Mouse (Mus musculus) liver, postnatal 0 days (tissue): ENCODE measurements around the gene Slx1b. TPM values are rescaled to one million over a fixed set of nuclear protein-coding genes. Genes with fewer than 3 reads are reported as not detected.
A peak's percentile ranks its signal among the peaks of the same experiment; 100 is the strongest.

ENCODE experiments used
- ATAC-seq: fragments of 200-750 bp; cut with Nextera tagmentation; 2 replicates; pipeline ENCODE4 v1.8.0; 2017; ENCODE audit warnings: mild to moderate bottlenecking, moderate library complexity
- DNase-seq: peaks from one replicate; pipeline ENCODE4 v3.0.0-alpha.2; 2016
- H3K27ac ChIP-seq: fragments of 300-500 bp; sonication (generic); 2 replicates; pipeline ENCODE4 v1.5.1; 2014; ENCODE audit warnings: antibody characterized with exemption, moderate library complexity, mild to moderate bottlenecking, low read depth
- H3K27me3 ChIP-seq: fragments of 300-500 bp; sonication (generic); 2 replicates; pipeline ENCODE4 v1.6.1; 2014; ENCODE audit warnings: low read length, control low read depth, mixed read lengths; ENCODE audit not compliant: insufficient read depth
- H3K36me3 ChIP-seq: fragments of 300-500 bp; sonication (generic); replicated peaks from 2 replicates; pipeline ENCODE4 v1.6.1; 2014; ENCODE audit warnings: mild to moderate bottlenecking, control low read depth, low read length, moderate library complexity, mixed read lengths; ENCODE audit not compliant: insufficient read depth
- H3K4me1 ChIP-seq: fragments of 300-500 bp; sonication (generic); 2 replicates; pipeline ENCODE4 v1.6.1; 2014; ENCODE audit warnings: antibody characterized with exemption, mild to moderate bottlenecking, control low read depth; ENCODE audit not compliant: insufficient read depth
- H3K4me2 ChIP-seq: fragments of 300-500 bp; sonication (generic); 2 replicates; pipeline ENCODE4 v1.6.1; 2014; ENCODE audit warnings: low read depth, mild to moderate bottlenecking, low read length, moderate library complexity, mixed read lengths
- H3K4me3 ChIP-seq: fragments of 300-500 bp; sonication (generic); 2 replicates; pipeline ENCODE4 v1.5.1; 2014; ENCODE audit warnings: low read depth, low read length
- H3K9ac ChIP-seq: fragments of 300-500 bp; sonication (generic); replicated peaks from 2 replicates; pipeline ENCODE4 v1.6.1; 2014; ENCODE audit warnings: mild to moderate bottlenecking, moderate library complexity
- H3K9me3 ChIP-seq: fragments of 300-500 bp; sonication (generic); 2 replicates; pipeline ENCODE4 v1.6.1; 2016; ENCODE audit warnings: mild to moderate bottlenecking, control low read depth, low read length, mixed read lengths
- CTCF ChIP-seq: sonication (generic); IDR thresholded peaks from 2 replicates; pipeline ENCODE4 v1.5.1; 2016; ENCODE audit warnings: antibody characterized with exemption, low read depth
- EP300 ChIP-seq: IDR thresholded peaks from 2 replicates; pipeline ENCODE4 v1.6.1; 2016; ENCODE audit warnings: antibody characterized with exemption, low read depth, mild to moderate bottlenecking
- WGBS: fragments of 180-500 bp; shearing (Covaris S2); extraction: QIAGEN DNeasy Blood & Tissue Kit; methylation state at CpG from one replicate; pipeline ENCODE4 v1.1.7; 2014; ENCODE audit not compliant: insufficient replicate concordance; 5-methylcytosine and 5-hydroxymethylcytosine counted together
- polyA plus RNA-seq: library from polyadenylated mRNA; unstranded; fragments of >200 nt; fragmentation: Nextera tagmentation; extraction: Ambion mirVana; gene quantifications from 2 replicates; pipeline ENCODE4 v1.2.1, GENCODE M21; 2015

The Slx1b gene
- polyA plus RNA-seq, 1 experiment from 2014 or later, result 3.7 TPM

DNA sequence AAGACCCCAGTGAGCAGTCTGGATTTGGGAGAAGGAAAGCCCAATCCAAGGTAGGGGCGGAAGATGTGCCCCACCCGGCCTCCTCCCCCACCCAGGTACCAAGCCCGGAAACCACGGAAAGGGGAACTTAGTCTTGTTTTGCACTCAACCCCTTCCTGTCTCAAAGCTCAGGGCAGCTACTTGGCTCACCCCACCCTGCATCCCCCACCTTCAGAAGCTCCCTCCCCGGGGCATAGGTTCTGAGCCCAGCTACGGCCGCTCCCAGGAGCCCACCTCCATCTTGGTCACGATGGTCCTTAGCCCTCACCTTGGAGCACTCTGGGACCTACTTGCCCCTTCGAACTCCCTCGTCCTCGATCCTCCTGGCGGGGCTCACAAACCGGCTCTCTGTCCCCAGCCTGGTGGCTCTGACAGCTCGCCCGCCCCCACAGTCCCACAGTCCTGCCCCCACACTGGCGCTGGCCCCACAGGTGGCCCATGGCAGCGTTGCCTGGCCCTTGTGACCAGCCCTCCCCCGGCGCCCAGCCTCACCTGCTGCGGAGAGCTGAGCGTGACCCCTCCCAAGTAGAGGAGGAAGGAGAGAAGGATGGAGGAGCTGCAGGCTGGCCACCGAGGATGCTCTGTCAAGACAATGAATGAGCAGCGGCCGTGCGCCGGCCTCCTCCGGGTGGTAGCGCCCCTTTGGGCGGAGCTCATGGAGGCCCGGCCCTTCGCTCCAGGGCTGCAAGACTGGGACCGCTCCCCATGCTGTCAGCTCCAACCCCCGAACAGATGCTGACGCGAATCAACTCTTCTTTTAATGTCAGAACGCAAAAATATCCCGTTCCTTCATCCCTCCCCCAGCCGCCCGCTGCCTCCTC lies 8.8 kb upstream of the Slx1b start:
- peak; percentile 84 for DNase-seq
- Histone ChIP-seq H3K4me3 (peak overlapping the region; percentile 56), H3K4me2 (peak overlapping the region; percentile 70), H3K4me1 (peaks cover 11% of the 10 kb centered on the region), H3K9me3 (no peaks in the 10 kb centered on the region), H3K27me3 (peaks cover 3% of the 10 kb centered on the region), H3K36me3 (peaks cover 9% of the 10 kb centered on the region), H3K9ac (peak overlapping the region; percentile 68), H3K27ac (peak overlapping the region; percentile 91)
- TF ChIP-seq EP300 (no peak), CTCF (no peak; the same call in 1 of the 2 replicates)
- WGBS, result 2% methylated on average over 39 of the region's 39 CpGs
- peak; percentile 59 for ATAC-seq

DNA sequence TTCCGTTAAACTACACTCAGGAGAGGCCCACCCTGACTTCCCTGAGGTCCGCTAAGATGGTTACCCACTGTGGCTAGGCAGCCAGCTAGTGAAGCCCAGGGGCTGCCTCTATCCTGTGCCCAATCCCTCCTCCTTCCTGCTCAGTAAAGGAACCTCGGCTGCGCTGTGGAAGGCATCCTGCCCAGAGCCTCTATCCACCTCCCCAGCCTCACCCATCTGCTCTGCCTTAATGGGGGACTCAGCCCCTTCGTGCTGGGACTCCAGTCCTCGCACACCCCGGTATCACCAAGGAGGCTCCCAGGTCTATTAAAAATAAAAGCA lies 8.1 kb upstream of the Slx1b start:
- H3K9ac ChIP-seq, result peak overlapping the region; percentile 38
- DNase-seq (peak; percentile 38), ATAC-seq (no peak)
- 4% methylated on average over 7 of the region's 7 CpGs for WGBS
- H3K4me3 ChIP-seq, result peak overlapping the region; percentile 56
- peaks cover 3% of the 10 kb centered on the region for H3K27me3 ChIP-seq
- peaks cover 15% of the 10 kb centered on the region for H3K36me3 ChIP-seq
- H3K4me2 ChIP-seq, result peak overlapping the region; percentile 70
- no peaks in the 10 kb centered on the region for H3K9me3 ChIP-seq
- no peak for TF ChIP-seq EP300
- TF ChIP-seq CTCF, result no peak
- H3K4me1 ChIP-seq, result peaks cover 11% of the 10 kb centered on the region
- H3K27ac ChIP-seq, result peak overlapping the region; percentile 91

DNA sequence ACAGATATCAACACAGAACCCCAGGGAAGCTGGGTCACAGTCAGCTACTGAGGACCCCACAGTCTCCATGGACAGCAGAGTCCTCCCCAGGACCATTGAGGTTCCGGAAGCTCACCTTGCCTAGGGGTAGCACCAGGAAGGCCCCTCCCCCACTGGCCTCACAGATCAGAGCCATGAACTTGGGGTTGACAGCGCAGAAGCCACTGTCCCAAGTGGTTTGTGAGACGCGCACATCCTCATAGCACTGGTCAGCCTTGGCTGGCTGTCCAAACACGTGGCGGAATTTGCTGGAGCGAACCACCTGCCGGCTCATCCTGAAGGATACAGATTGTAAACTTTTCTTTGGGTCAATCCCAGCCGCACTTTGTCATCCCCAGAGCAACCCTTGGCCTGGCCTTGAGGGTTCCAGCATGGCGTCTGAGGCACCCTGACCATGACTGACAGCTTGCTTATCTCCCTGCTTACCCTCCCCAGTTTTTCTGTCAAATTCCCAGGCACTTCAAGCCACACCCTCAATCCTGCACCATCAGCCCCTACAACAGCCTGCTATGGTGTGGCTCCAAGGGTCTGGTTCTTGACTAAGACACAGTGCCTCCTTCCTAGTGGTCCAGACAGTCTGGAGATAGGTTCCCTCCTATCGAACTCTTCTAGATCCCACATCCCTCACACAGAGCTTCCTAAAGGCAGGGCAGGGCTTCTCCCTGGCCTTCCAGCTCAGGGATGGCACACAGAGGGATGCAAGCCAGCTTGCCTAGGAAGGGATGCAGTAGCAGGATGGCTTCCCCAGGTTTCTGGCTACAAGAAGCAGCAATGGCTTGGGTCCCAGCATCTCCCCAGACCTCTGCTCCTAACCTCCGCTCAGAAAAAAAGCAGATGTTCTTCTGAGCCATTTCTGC lies 7.5 kb upstream of the Slx1b start:
- no peak for ATAC-seq
- Histone ChIP-seq H3K4me2 (peak overlapping the region; percentile 70), H3K27ac (peak overlapping the region; percentile 91), H3K9ac (peak overlapping the region; percentile 38), H3K4me1 (peaks cover 11% of the 10 kb centered on the region), H3K36me3 (peaks cover 15% of the 10 kb centered on the region), H3K9me3 (no peaks in the 10 kb centered on the region), H3K4me3 (peak overlapping the region; percentile 56), H3K27me3 (peaks cover 3% of the 10 kb centered on the region)
- WGBS, result 38% methylated on average over 12 of the region's 12 CpGs
- DNase-seq, result peak; percentile 41
- TF ChIP-seq EP300, result no peak
- no peak for TF ChIP-seq CTCF

DNA sequence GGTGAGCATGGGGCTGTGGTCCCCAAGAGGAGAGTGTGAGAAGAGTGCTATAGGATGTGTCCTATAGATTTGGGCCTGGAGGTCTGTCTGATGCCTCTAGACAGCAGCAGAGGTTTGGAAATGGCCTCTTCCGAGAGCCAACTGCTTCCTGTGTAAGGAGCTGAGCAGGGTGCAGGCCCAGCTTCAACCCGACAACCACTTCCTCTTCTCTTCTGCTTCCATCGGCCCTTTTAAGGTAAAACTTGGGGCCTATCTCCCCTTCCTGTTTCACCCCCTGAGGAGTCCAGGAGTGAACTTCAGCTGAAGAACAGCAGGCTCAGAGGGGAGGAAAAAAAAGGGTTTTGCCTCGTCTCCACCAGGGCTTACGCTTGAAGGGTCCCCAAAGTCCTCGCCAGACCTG lies 6.8 kb upstream of the Slx1b start:
- H3K9ac ChIP-seq, result peak overlapping the region; percentile 38
- H3K27me3 ChIP-seq, result peaks cover 3% of the 10 kb centered on the region
- peak overlapping the region; percentile 70 for H3K4me2 ChIP-seq
- H3K4me1 ChIP-seq, result peaks cover 11% of the 10 kb centered on the region
- peak overlapping the region; percentile 56 for H3K4me3 ChIP-seq
- DNase-seq, result peak; percentile 43
- WGBS, result 42% methylated on average over 6 of the region's 6 CpGs
- TF ChIP-seq CTCF (no peak), EP300 (no peak)
- no peaks in the 10 kb centered on the region for H3K9me3 ChIP-seq
- peak overlapping the region; percentile 91 for H3K27ac ChIP-seq
- ATAC-seq, result peak; percentile 8; the same call in 1 of the 2 replicates
- H3K36me3 ChIP-seq, result peaks cover 16% of the 10 kb centered on the region

DNA sequence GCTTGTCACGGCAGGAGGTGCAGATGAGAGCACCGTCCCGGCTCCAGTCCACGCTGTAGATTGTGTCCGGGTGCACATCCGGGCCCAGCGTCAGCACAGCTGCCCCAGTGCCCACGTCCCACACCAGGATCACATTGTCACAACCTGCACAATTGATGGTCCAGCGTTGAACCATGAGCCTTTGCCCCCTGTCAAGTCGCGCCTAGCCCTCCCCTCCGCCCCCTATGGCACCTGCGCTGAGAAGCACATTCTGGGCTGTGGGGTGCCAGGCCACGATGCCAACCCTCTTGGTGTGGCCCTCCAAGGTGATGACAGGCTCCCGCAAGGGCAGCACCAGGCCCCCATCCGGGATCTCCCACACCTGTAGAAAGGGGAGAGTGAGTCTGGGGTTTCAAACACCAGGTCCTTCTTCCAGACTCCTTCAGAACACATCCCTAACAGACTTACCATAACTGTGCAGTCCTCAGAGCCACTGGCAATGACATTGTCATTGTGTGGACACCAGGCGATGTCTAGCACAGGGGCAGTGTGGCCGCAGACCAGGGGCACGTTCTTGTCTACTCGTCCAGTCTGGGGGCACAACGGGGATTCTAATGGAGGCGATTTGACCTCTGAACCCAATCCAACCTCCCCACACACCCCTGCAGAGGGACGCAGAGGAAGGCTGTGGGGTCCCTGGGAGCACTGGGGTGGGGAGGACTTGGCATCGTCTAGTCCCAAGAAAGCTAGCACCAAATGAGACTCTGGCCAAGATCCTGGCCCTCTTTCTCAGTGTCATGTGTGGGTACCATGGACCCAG lies 6.2 kb upstream of the Slx1b start:
- 0 out of 2 replicates have a peak, but pooled peaks have one; percentile 1 for ATAC-seq
- peaks cover 16% of the 10 kb centered on the region for H3K36me3 ChIP-seq
- TF ChIP-seq EP300 (no peak), CTCF (no peak)
- peak overlapping the region; percentile 38 for H3K9ac ChIP-seq
- H3K4me2 ChIP-seq, result peak overlapping the region; percentile 70
- peak overlapping the region; percentile 91 for H3K27ac ChIP-seq
- H3K4me1 ChIP-seq, result peaks cover 11% of the 10 kb centered on the region
- peak overlapping the region; percentile 56 for H3K4me3 ChIP-seq
- peaks cover 3% of the 10 kb centered on the region for H3K27me3 ChIP-seq
- 44% methylated on average over 24 of the region's 24 CpGs for WGBS
- no peaks in the 10 kb centered on the region for H3K9me3 ChIP-seq
- DNase-seq, result no peak
